Mouse (Mus musculus): Measurements from ENCODE around the gene Zfp771. TPM values are rescaled to one million over a fixed set of nuclear protein-coding genes. Genes with fewer than 3 reads are reported as not detected.
A peak's percentile ranks its signal among the peaks of the same experiment; 100 is the strongest.
"Not testable (repeated sequence)": the region's sequence is repeated elsewhere in the genome, so short reads cannot be mapped to it uniquely, and the experiment has no call there.

Zfp771 gene
- total RNA-seq, 2 experiments from 2014 or later = 55.2 to 57.9 TPM

GRCm38 (mm10) chr7:127217475-127217874 lies 26.6 kb upstream of the Zfp771 start:
- DNase-seq (ENCODE audit: low spot score in 2 of 2) = no peak

DNA sequence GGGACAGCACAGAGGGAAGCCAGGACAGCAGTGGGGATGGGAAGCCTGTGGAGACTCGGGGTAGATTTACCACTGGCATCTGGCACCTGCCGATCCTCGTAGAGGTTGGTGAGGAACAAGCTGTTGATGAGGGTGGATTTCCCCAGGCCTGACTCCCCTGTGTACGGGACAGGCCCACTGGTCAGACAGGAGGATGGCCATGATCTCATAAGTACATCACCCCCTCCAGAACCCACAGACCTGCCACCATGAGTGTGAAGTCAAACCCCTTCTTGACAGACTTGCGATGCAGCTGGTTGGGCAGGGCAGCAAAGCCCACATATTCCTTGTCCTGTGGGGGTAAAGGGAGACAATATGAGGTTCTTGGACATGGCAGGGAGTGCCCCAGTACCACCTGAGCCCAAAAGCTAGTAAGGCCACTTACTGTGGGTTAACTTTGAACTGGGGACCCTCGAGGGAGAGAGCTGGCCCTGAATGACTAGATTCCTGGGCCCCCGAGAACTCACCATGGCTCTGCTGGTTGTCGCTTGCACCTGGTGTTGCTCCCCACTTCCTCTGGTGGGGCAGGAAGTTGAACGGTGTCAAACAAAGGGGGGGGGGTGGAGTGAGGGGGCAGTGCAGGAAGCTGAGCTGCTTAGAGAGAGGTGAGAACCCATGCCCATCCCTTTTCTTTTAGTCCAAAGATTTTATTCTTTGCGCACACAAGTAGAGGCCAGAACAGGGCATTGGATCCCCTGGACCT lies 26.0 kb upstream of the Zfp771 start:
- DNase-seq (ENCODE audit: low spot score in 2 of 2) = no peak

GRCm38 (mm10) chr7:127218670-127219069 lies 25.4 kb upstream of the Zfp771 start:
- no peak for DNase-seq (ENCODE audit: low spot score in 2 of 2)

- DNase-seq (ENCODE audit: low spot score in 2 of 2) = no peak
Measured at GRCm38 (mm10) chr7:127220440-127220839, 23.6 kb upstream of the Zfp771 start.

DNA sequence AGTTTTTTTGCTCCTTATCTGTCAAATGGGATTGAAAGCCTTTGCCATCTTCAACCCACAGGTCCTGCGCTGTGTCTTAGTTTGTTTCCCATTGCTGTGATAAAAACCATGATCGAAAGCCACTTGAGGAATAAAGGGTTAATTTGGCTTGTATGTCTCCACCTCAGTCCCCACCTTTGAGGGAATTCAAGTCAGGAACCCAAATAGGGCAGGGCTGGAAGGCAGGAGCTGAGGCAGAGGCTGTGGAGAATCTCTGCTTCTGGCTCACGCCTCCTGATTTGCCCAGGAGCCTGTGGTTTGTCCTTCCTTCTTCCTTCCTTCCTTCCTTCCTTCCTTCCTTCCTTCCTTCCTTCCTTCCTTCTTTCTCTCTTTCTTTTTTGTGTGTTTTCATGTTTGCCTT lies 21.0 kb upstream of the Zfp771 start:
- no peak for DNase-seq (ENCODE audit: low spot score in 2 of 2)

DNA sequence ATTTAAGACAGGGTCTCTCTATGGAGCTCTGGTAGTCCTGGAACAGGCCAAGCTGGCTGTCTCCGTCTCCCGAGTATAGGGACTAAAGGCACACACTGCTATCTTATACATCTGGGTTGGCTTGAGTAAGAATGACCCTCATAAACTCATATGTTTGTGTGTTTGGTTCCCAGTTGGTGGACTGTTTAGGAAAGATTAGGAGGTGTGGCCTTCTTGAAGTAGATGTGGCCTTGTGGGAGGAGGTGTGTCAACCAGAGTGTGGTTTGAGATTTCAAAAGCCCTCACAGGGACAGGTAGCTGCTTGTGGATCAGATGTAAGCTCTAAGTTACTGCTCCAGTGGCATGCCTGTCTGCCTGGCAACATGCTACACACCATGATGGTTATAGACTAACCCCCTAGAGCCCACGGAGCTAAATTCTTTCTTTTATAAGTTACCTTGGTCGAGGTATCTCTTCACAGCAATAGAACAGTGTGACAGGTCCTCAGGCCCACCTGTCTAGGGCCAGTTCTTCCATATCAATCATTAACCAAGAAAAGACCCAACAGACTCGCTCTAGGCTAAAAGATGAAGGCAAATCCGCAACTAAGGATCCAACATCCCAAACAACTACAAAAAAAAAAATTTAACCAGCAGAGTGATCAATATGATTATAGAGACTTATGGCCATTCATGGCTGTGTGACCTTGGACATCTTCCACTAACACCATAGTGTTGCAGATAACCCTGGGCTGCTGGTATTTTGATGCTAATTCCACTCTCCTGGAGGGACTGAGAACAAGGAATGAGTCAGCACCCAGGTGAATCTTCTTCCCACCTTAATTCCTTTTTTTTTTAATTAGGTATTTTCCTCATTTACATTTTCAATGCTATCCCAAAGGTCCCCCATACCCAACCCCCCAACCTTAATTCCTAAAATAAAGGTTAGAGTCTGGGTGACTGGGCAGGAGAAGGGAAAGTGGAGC lies 20.3 kb upstream of the Zfp771 start:
- no peak for DNase-seq (ENCODE audit: low spot score in 2 of 2)

- DNase-seq (ENCODE audit: low spot score in 2 of 2) = no peak
Measured at GRCm38 (mm10) chr7:127224616-127225015, 19.5 kb upstream of the Zfp771 start.

DNA sequence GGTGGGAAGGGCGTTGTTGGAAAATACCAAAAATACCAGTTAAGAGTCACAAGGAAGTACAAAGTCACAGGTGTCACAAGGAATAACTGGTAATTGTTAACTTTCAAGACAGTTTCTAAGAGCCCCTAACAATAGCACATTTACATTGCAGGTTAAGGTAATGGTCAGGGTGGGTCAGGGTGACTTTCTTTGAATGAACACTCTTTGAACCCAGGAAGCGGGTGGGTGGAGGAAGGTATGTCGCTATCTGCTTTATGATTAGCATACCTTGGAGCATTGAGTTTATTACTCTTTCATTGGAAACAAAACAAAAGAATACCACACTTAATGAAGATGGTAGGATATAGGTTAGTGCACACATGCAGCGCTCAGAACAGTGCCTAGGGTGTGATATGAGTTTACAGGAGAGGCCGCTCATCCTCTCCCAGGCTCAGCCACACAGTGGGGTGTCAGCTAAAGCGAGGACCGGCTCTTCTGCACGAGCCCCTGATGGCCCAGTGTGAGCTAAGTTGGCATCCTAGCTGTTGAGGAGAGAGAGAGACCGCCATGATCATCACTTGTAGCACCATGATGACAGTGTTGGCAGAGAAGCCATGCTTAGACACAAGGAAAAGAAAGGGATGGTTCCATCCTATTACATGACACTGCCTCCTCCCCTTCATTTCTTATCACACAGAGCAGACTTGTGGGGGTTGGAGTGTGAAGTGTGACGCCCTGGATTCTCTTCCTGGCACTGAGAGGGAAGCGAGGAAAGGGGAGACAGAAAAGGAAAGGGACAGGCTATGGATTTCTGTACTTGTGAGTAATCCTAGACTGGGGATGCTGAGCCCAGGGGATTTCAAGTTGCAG lies 18.7 kb upstream of the Zfp771 start:
- peak in 1 of 2 experiments; percentile 40 for DNase-seq (ENCODE audit: low spot score in 2 of 2)

GRCm38 (mm10) chr7:127228615-127229303 lies 15.3 kb upstream of the Zfp771 start:
- DNase-seq (ENCODE audit: low spot score in 2 of 2) = peak; percentile 83 to 90

- no peak for DNase-seq (ENCODE audit: low spot score in 2 of 2)
Measured at GRCm38 (mm10) chr7:127231376-127231775, 12.7 kb upstream of the Zfp771 start.

DNA sequence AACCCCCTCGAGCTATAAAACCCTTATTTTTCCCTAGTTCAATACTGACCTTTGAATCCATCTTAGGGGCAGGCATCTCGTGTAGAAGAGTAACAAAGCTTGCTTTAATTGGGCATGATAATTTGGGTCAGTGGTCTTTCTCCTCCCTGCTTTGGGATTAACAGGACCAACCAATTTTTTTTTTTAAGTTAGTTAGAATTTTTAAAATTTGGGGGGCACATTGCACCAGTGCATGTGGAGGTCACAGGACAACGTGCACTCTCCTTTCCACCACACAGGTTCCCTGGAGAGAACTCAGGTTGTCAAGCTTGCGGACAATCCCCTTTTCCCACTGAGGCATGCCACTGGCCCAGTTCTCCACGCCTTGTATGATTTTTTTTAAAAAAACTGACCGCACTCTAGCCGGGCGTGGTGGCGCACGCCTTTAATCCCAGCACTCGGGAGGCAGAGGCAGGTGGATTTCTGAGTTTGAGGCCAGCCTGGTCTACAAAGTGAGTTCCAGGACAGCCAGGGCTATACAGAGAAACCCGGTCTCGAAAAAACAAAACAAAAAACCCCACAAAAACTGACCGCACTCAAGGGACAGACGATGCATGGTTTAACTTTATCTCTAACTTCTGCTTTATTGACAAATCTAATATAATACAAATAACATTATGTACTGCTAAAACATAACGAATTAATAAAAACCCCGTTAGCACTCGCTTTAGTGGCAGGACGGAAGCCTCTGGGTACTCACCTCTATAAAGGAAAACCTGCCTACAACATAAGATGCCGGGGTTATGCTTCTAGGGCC lies 12.1 kb upstream of the Zfp771 start:
- no peak for DNase-seq (ENCODE audit: low spot score in 2 of 2)

GRCm38 (mm10) chr7:127232622-127233367 lies 11.3 kb upstream of the Zfp771 start, which contains the start of the genes Zfp553 and Sept1:
Gene Zfp553, plus strand, starts transcription at chr7:127233061.
Gene Sept1, minus strand, starts transcription at chr7:127233130.
- DNase-seq (ENCODE audit: low spot score in 2 of 2) = peak; percentile 74 to 86

DNA sequence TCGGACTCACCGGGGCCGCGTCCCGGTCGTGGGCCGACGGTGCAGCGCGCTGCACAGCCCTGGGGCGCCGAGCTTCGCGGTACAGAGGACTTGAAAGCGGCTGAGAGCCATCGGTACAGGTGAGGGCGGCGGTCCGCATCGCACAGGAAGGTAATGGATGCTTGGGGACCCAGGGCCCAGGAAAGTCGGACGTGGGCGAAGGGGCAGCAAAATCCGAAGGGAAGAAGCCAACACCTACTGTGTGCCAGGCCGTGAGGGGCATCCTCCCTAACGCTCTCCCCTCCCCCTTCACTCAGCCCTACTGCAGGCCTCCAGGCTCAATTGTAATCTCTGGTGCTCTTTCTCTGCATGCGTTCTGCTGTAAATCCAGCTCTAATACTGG lies 10.7 kb upstream of the Zfp771 start:
- peak in 1 of 2 experiments; percentile 36 for DNase-seq (ENCODE audit: low spot score in 2 of 2)

DNA sequence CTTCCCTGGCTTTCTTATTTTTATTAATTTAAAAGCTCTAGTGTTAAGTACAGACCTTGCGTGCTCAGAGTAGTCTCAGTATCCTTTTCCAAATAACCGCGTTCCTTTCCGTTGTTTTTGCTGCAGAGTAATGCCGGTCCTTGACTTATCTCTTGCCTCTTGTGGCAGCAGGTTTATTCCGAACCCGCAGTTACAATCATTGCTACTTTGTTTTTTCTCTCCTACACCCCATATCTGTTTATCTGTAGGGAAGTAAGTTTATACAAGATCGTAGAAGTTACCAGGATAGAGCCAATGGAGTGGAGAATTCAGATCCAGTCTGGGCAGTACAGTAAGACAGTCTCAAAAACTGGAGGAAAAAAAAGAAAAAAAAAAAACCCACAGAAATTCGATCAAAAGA lies 10.3 kb upstream of the Zfp771 start:
- no peak for DNase-seq (ENCODE audit: low spot score in 2 of 2)

DNA sequence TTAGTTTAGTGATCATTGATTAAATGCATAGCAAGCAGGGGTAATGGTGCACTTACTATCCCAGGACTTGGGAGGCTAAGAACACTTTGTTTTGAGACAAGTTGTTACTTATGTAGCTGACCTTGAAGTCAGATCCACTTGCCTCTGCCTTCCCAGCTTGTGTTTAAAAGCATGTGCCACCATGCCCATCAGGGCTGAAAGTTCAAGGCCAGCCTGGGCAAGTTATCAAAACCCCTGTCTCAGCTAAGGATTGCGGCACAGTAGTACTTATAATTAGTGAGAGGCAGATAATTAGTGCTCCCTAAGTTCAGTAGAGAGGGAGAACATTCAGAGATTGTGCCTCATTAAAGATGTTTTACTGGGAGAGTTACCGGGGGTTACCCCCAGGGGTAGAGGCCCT lies 9.3 kb upstream of the Zfp771 start:
- no peak for DNase-seq (ENCODE audit: low spot score in 2 of 2)

GRCm38 (mm10) chr7:127243361-127243867 lies 660 bp upstream of the Zfp771 start:
- DNase-seq (ENCODE audit: low spot score in 2 of 2) = no peak

GRCm38 (mm10) chr7:127244658-127245510 lies 810 bp downstream of the Zfp771 start:
- peak in 1 of 2 experiments; percentile 34 for DNase-seq (ENCODE audit: low spot score in 2 of 2)

DNA sequence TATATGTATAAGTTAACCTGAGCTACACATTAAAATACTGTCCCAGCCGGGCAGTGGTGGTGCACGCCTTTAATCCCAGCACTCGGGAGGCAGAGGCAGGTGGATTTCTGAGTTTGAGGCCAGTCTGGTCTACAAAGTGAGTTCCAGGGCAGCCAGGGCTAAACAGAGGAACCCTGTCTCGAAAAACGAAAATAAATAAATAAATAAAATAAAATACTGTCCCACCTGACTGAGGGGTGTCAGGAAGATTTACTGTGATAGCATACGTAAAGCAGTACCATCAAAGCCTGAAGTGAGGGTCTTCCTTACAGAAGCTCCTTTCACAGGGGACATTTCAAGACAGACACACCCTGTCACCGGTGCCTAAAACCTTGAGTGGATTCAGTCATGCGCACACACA lies 6.4 kb downstream of the Zfp771 start:
- DNase-seq (ENCODE audit: low spot score in 2 of 2) = not testable (repeated sequence)

Measured in left cerebral cortex, adult 18-20 months (tissue).